Mouse (Mus musculus): ENCODE data around the gene Gm49711. TPM values are rescaled to one million over a fixed set of nuclear protein-coding genes. Genes with fewer than 3 reads are reported as not detected.

The Gm49711 gene
- total RNA-seq, 1 experiment, result not detected

DNA sequence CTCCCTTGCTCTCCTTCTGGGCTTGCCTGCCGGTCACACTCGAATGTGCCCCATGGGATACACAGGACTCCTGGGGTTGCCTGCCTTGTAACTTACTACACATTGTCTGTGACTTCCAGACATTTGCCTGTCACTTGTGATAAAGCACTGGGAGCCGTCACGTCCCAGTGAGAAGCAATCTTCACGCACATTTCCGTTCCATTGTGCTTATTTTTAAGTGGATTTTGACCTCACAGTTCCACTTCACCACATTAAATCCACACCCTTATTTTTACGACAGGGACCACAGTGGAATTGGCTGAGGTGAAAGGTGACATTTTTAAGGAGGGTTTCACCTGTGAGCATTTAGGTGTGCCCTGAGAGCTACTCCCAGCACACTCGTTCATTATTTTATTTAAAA, 21.4 kb upstream of the Gm49711 start:
- TF ChIP-seq CHD2 (IDR thresholded peaks at IDR 0.05; ENCODE audit: low read depth, low read length) (no peak), HCFC1 (IDR thresholded peaks at IDR 0.05; ENCODE audit: borderline replicate concordance, insufficient read depth, low read length) (no peak), MAFK (IDR thresholded peaks at IDR 0.05; ENCODE audit: insufficient read depth, low read depth, low read length) (no peak), ZC3H11A (IDR thresholded peaks at IDR 0.05; ENCODE audit: borderline replicate concordance, low read depth, low read length) (no peak), ZNF384 (IDR thresholded peaks at IDR 0.05; ENCODE audit: low read depth, low read length) (no peak)
- Histone ChIP-seq H3K4me3 (ENCODE audit: insufficient read depth in 1 of 2, low read depth in 1 of 2, low read length in 2 of 2, poor library complexity in 1 of 2, severe bottlenecking in 1 of 2) (no peak overlapping the region), H3K36me3 (ENCODE audit: control insufficient read depth, insufficient read depth, low read length, poor library complexity, severe bottlenecking) (no peaks in the 10 kb centered on the region), H3K9ac (ENCODE audit: insufficient read depth, low read depth, low read length, poor library complexity, severe bottlenecking) (no peak overlapping the region), H3K4me1 (ENCODE audit: control insufficient read depth in 2 of 2, insufficient read depth in 2 of 2, low read length in 2 of 2, poor library complexity in 1 of 2) (peaks cover 0 to 5% of the 10 kb centered on the region in 2 experiments; a peak in 2 of 4 replicates), H3K27ac (ENCODE audit: insufficient read depth, low read depth, low read length, poor library complexity, severe bottlenecking) (no peak overlapping the region), H3K9me3 (ENCODE audit: control insufficient read depth, insufficient read depth, low read depth, low read length) (no peaks in the 10 kb centered on the region)
- DNase-seq (ENCODE audit: low read depth, low spot score), result no peak
- in situ Hi-C loops (cut with MboI; ENCODE audit: low sequenced_read_pairs in 2 of 2, unreplicated experiment in 2 of 2), result no loop called here

DNA sequence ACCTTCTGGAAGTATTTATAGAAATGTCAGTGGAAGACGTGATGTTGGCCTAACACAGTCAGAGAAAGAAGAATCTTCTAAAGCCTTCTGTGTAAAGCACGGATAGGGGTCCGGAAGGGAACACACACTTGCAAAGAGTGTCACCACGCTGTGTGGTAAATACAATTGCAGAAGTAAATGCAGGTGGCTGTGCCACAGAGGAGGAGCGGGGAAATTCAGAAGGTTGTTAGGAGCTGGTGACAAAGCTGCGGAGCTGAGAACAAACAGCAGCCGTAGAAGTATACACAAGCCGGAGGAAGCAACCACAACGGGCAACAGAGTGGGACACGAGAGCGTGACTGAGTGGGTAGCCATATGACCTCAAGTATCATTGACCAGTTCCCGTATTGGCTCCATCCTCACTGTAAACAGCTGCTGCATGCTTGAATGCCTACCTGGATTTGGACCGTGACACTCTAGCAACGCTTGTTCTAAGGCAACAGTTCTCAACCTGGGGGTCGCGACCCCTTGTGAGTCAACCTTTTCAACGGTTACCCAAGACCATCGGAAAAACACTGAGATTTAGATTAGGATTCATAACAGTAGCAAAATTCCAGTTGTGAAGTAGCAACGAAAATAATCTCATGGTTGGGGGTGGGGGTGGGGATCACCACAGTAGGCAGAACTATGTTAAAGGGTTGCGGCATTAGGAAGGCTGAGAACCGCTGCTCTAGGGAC, 20.1 kb upstream of the Gm49711 start:
- DNase-seq (ENCODE audit: low read depth, low spot score), result no peak
- Histone ChIP-seq H3K9ac (ENCODE audit: insufficient read depth, low read depth, low read length, poor library complexity, severe bottlenecking) (no peak overlapping the region), H3K4me3 (ENCODE audit: insufficient read depth in 1 of 2, low read depth in 1 of 2, low read length in 2 of 2, poor library complexity in 1 of 2, severe bottlenecking in 1 of 2) (no peak overlapping the region), H3K4me1 (ENCODE audit: control insufficient read depth in 2 of 2, insufficient read depth in 2 of 2, low read length in 2 of 2, poor library complexity in 1 of 2) (peaks cover 0 to 5% of the 10 kb centered on the region in 2 experiments; a peak in 2 of 4 replicates), H3K27ac (ENCODE audit: insufficient read depth, low read depth, low read length, poor library complexity, severe bottlenecking) (no peak overlapping the region), H3K9me3 (ENCODE audit: control insufficient read depth, insufficient read depth, low read depth, low read length) (no peaks in the 10 kb centered on the region), H3K36me3 (ENCODE audit: control insufficient read depth, insufficient read depth, low read length, poor library complexity, severe bottlenecking) (no peaks in the 10 kb centered on the region)
- TF ChIP-seq ZC3H11A (IDR thresholded peaks at IDR 0.05; ENCODE audit: borderline replicate concordance, low read depth, low read length) (no peak), CHD2 (IDR thresholded peaks at IDR 0.05; ENCODE audit: low read depth, low read length) (peak; percentile 60; the same call in 1 of the 2 replicates), HCFC1 (IDR thresholded peaks at IDR 0.05; ENCODE audit: borderline replicate concordance, insufficient read depth, low read length) (no peak), MAFK (IDR thresholded peaks at IDR 0.05; ENCODE audit: insufficient read depth, low read depth, low read length) (no peak), ZNF384 (IDR thresholded peaks at IDR 0.05; ENCODE audit: low read depth, low read length) (no peak)
- in situ Hi-C loops (cut with MboI; ENCODE audit: low sequenced_read_pairs in 2 of 2, unreplicated experiment in 2 of 2), result no loop called here

DNA sequence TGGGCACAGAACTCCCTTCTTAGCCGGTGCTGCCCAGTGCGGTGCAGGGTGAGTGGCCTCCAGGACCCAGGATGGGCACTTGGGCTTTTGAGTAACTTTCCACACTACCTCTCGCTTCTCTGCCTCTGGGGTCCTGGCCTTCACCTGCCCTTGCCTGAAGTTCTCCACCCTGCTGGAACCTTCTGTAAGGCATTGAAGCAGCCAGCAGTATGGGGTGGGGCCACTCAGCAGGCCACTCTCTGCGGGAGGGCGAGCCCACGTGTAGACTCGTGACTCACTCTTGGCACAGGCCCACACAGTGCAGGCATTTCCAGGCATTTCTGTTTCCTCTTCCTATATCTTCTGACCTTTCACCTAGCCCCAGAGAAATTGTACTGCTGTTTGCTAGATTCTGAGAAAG, 18.7 kb upstream of the Gm49711 start:
- Histone ChIP-seq H3K9ac (ENCODE audit: insufficient read depth, low read depth, low read length, poor library complexity, severe bottlenecking) (no peak overlapping the region), H3K36me3 (ENCODE audit: control insufficient read depth, insufficient read depth, low read length, poor library complexity, severe bottlenecking) (no peaks in the 10 kb centered on the region), H3K27ac (ENCODE audit: insufficient read depth, low read depth, low read length, poor library complexity, severe bottlenecking) (no peak overlapping the region; the same call in 1 of the 2 replicates), H3K4me1 (ENCODE audit: control insufficient read depth in 2 of 2, insufficient read depth in 2 of 2, low read length in 2 of 2, poor library complexity in 1 of 2) (peaks cover 0 to 5% of the 10 kb centered on the region in 2 experiments; a peak in 2 of 4 replicates), H3K4me3 (ENCODE audit: insufficient read depth in 1 of 2, low read depth in 1 of 2, low read length in 2 of 2, poor library complexity in 1 of 2, severe bottlenecking in 1 of 2) (no peak overlapping the region), H3K9me3 (ENCODE audit: control insufficient read depth, insufficient read depth, low read depth, low read length) (no peaks in the 10 kb centered on the region)
- in situ Hi-C loops (cut with MboI; ENCODE audit: low sequenced_read_pairs in 2 of 2, unreplicated experiment in 2 of 2), result no loop called here
- DNase-seq (ENCODE audit: low read depth, low spot score), result no peak
- no peak for TF ChIP-seq ZNF384 (IDR thresholded peaks at IDR 0.05; ENCODE audit: low read depth, low read length)
- TF ChIP-seq HCFC1 (IDR thresholded peaks at IDR 0.05; ENCODE audit: borderline replicate concordance, insufficient read depth, low read length), result no peak
- TF ChIP-seq ZC3H11A (IDR thresholded peaks at IDR 0.05; ENCODE audit: borderline replicate concordance, low read depth, low read length), result no peak
- TF ChIP-seq CHD2 (IDR thresholded peaks at IDR 0.05; ENCODE audit: low read depth, low read length), result no peak
- TF ChIP-seq MAFK (IDR thresholded peaks at IDR 0.05; ENCODE audit: insufficient read depth, low read depth, low read length), result no peak

DNA sequence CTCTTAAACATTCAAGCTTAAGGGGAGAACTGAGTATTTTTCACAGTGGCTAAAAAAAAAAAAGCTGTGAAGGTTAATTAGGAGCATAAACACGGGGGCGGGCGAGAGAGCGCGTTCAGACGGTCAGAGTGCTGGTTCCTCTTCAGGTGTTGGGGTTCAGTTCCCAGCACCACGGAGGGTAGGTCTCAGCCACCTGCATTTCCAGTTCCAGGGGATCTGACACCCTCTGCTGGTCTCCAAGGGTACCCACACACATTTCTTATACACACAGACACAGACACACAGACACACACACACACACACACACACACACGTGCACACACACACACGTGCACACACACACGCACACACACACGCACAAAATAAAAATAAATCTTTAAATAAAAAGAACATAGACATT, 18.1 kb upstream of the Gm49711 start:
- H3K4me3 ChIP-seq (ENCODE audit: insufficient read depth in 1 of 2, low read depth in 1 of 2, low read length in 2 of 2, poor library complexity in 1 of 2, severe bottlenecking in 1 of 2), result no peak overlapping the region

More for the DNA sequence above, 18.1 kb upstream of the Gm49711 start:
- H3K27ac ChIP-seq (ENCODE audit: insufficient read depth, low read depth, low read length, poor library complexity, severe bottlenecking), result no peak overlapping the region
- no peak overlapping the region for H3K9ac ChIP-seq (ENCODE audit: insufficient read depth, low read depth, low read length, poor library complexity, severe bottlenecking)
- no peak for TF ChIP-seq ZNF384 (IDR thresholded peaks at IDR 0.05; ENCODE audit: low read depth, low read length)
- no peak for TF ChIP-seq ZC3H11A (IDR thresholded peaks at IDR 0.05; ENCODE audit: borderline replicate concordance, low read depth, low read length)
- TF ChIP-seq MAFK (IDR thresholded peaks at IDR 0.05; ENCODE audit: insufficient read depth, low read depth, low read length), result no peak
- no peak for TF ChIP-seq HCFC1 (IDR thresholded peaks at IDR 0.05; ENCODE audit: borderline replicate concordance, insufficient read depth, low read length)
- TF ChIP-seq CHD2 (IDR thresholded peaks at IDR 0.05; ENCODE audit: low read depth, low read length), result no peak
- DNase-seq (ENCODE audit: low read depth, low spot score), result no peak
- in situ Hi-C loops (cut with MboI; ENCODE audit: low sequenced_read_pairs in 2 of 2, unreplicated experiment in 2 of 2), result no loop called here
- peaks cover 0 to 5% of the 10 kb centered on the region in 2 experiments; a peak in 2 of 4 replicates for H3K4me1 ChIP-seq (ENCODE audit: control insufficient read depth in 2 of 2, insufficient read depth in 2 of 2, low read length in 2 of 2, poor library complexity in 1 of 2)
- no peaks in the 10 kb centered on the region for H3K9me3 ChIP-seq (ENCODE audit: control insufficient read depth, insufficient read depth, low read depth, low read length)
- no peaks in the 10 kb centered on the region for H3K36me3 ChIP-seq (ENCODE audit: control insufficient read depth, insufficient read depth, low read length, poor library complexity, severe bottlenecking)
